Mouse (Mus musculus) layer of hippocampus, adult 9-11 months (tissue): ENCODE measurements around the gene Wwox.

Experiments
- DNase-seq: peaks from one replicate; pipeline ENCODE4 v3.0.0; 2022

The Wwox gene

GRCm38 (mm10) chr8:114604315-114604714 is 164.9 kb downstream of the Wwox start:
- DNase-seq: no peak

DNA sequence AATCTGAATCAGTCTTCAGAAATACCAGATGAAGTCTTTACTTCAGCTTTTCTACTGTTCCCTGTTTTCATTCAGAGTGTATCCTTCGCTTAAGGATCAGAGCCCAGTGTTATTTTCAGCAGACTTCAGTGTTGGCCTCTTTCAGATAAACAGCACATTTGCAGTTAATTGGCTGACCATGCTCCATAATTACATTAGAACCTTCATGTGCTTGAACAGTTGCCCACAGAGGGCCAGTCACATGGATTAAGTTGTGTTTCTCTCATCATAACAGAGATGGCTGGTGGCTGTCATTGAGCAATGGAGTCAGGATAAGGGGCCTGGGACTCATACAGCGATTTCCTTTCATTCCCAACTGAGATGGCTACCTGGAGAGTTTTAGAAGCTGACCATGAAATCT is 166.2 kb downstream of the Wwox start:
- no peak for DNase-seq

DNA sequence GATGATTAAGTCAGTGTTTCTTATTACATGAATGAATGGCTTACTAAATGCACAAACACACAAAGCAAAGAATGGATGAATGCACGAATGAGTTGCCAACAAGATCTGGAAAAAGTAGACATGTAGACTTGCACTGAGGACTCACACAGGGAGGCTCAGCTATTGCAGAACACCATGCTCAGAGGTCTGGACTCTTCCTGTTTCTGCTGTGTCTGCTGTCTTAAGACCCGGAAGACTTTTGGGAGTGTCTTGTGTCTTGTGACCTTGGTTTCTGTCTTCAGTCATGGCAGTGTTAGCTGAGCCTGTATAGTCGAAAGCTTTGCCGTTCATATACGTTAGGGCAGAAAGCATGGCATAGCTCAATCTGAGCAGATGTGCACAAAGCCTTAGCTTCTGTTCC is 169.9 kb downstream of the Wwox start:
- no peak for DNase-seq

- no peak for DNase-seq
Measured at GRCm38 (mm10) chr8:114611075-114611474, 171.6 kb downstream of the Wwox start.

- DNase-seq: no peak
Measured at GRCm38 (mm10) chr8:114612091-114612490, 172.6 kb downstream of the Wwox start.

GRCm38 (mm10) chr8:114615413-114615812 is 176.0 kb downstream of the Wwox start:
- no peak for DNase-seq

GRCm38 (mm10) chr8:114615908-114616307 is 176.5 kb downstream of the Wwox start:
- no peak for DNase-seq

GRCm38 (mm10) chr8:114618908-114619508 is 179.6 kb downstream of the Wwox start:
- no peak for DNase-seq

DNA sequence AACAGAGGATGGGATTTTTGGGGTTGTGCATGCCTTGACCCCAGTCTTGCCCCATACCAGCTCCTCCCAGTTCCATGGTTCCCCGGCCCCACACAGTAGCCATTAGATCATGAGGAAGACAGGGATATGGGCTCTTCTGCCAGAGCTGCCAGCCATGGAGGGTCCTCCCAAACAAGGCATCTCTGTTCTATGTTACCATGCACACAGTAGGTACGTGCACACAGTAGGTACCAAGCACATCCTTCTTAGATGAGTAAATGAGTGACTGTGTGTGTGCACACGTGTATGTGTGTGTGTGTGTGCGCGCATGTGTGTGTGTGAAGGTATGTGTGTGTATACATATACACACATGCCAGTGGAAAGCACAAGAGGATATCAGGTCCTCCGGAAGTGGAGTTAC is 185.9 kb downstream of the Wwox start:
- no peak for DNase-seq

DNA sequence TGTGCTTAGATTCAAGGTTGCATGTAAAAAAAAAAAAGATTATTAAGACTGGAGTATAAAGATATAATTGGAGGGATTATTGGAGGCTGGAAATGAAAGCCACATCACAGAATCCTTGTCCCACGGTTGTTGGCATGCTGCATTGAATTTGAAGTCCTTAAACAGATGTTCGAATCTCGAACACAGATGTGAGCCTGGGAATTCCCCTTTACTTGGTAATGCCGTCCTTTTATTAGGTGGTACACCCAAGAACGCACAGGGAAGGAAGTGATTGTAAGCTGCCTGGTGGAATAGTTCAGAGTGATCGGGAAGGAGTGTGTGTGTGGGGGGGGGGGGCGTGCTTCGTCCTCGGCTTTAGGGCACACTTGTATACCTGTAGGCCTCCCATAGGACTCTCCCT is 187.4 kb downstream of the Wwox start:
- DNase-seq: no peak

DNA sequence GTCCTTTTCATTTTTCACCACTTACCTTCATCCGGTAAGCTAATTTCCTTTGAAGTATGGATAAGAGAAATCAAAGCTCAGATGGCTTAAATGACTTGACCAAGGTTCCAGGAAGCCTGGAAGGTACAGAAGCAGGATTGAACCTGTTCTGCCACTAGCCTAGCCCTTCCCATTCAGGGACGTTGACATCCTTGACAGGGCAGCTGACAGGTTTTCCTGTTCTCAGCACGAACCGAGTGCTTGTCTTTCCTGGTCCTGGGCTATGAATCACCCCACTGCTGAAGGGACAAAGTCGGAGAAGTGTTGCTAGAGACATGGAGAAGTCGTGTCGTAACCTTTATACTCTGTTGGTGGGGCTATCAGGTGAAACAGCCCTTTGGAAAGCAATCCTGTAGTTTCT is 190.3 kb downstream of the Wwox start:
- DNase-seq: no peak

- DNase-seq: no peak
Measured at GRCm38 (mm10) chr8:114631087-114631486, 191.6 kb downstream of the Wwox start.

DNA sequence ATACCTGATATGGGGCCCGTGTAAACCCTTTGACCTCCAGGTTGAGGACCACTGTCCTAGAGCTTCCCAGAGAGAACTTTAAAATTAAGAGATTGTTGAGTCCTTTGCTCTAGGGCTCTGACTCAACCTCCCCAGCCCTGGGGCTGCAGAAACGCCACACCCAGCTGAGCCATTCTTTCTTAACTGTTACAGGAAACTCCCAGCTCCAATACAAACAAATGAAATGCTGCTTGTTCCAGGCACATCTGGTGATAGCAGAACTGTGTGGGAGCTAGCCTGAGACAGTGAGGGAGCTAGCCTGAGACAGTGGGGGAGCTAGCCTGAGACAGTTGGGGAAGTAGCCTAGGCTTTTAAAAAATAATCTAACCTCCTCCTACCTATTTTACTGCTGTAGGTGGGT is 194.7 kb downstream of the Wwox start:
- DNase-seq: no peak

DNA sequence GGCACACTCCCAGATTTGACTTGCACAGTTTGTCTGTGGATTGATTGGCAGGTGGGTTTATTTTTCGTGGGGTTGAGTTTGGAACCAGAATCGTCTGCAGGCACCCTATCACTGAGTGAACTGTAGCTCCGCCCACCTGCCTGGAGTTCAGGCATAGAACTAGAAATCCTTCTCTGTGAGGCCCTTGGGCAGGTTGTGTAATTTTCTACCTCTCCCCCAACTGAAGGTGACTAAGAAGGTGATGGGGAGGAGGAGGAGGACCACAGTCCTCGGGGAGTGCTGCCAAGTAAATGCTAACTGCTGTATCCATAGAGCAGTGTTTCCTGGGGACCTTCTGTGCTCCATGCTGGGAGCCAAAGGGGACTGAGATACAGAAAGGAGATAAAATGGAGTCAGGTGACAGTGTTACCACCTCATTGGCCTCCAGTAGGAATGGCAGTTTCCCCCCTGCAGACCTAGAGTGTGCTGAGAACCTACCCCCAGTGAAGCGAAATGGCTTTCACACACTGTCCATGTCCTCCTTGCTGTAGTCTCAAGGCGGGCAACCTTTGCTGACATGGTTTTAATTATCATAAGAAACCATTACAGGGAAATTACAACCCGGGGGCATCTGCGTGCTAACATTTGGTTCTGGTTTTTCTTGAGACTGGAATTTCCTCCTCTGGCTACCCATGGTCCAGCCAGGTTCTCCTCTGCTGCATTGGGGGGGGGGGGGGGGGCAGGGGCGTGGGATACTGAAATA is 195.4 kb downstream of the Wwox start:
- no peak for DNase-seq

DNA sequence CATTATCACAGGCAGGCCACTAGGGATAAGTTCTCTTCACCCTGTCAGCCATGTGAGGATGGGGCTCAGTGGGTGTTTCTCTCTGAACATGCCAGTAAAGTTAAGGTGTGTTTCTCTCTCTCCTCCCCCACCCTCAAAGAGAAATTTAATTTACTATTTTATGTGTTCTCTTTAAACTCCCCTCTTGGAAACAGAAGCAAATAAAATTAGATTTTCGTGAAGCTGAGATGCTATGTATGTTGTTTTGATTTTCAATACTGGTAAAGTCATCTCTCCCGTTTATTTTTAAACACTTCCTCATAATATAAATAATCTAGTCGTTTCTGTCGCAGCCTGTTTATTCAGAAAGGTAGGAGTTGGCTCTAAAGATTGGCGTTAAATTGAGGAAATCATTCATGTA is 196.9 kb downstream of the Wwox start:
- DNase-seq: no peak

DNA sequence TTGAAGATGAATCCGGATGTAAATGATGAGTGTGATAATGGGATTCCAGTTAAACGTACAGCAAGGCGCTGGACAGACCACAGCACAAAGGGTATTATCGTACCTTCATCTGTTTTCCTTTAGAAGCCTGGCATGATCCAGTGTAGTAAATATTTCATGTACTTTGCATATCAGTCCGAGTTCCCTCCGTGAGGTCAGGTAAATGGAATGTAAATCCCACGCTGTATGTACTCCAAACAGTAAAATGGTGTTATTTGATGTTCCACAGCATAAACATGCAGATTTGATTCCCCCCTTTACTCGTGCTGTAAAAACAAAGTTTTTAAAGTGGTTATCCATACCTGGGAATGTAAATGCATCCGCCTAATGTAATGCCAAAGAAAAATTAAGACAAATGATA is 202.4 kb downstream of the Wwox start:
- no peak for DNase-seq

GRCm38 (mm10) chr8:114650789-114651188 is 211.3 kb downstream of the Wwox start:
- DNase-seq: no peak

GRCm38 (mm10) chr8:114657789-114658188 is 218.3 kb downstream of the Wwox start:
- no peak for DNase-seq

DNA sequence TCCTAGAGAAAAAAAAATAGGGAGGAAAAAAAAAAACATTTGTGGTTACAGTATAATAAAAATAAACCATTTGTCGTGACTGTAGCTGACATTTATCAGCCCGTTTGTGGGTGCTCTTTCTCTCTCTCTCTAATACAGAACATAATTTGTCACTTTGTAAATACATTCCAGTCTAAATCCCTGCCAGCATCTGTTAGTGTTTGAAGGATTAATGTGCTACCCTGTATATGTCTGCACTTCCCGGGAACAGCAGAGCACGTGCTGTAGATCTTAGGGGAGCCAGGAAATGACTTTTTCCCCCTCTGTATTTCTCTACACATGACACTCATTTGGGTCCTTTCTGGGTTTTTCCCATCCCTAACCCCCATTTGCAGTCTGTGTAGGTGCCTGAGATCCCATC is 219.0 kb downstream of the Wwox start:
- DNase-seq: no peak

DNA sequence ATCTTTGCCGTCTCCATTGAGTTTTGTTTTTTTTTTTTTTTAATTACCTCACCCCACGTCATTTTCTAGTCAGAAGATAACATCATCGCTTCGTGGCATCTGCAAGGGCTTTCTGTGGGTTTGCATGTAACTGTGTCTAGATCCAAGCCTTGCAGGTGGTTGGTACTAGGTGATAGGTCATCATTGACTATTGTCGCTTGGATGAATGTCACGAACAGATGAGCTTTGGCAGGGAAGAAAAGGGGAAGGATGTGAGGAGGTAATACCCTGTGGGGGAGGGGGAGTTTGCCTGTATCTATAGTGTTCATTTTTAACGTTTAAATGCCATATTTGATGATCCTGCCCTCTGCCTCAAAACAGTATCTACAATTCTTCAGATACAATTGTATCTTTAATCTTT is 223.6 kb downstream of the Wwox start:
- DNase-seq: no peak

DNA sequence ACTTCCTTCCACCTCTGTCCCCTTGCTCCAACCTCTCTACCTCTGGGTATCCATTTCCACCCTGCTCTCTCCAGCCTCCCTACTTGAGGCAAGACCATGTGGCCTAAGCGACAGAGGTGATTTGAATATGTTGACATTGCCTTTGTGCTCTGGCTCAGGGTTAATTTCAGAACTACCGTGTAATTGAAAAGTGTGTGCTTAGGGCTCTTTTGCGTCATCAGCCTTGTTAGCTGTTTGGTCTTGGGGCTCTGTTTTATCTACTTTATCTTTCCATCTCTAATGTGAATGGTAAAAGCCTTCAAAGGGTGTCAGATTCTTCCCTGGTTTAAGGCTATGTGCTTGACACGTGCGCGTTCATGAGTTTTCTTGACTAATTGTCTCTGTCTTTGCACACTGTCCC is 226.1 kb downstream of the Wwox start:
- DNase-seq: no peak

DNA sequence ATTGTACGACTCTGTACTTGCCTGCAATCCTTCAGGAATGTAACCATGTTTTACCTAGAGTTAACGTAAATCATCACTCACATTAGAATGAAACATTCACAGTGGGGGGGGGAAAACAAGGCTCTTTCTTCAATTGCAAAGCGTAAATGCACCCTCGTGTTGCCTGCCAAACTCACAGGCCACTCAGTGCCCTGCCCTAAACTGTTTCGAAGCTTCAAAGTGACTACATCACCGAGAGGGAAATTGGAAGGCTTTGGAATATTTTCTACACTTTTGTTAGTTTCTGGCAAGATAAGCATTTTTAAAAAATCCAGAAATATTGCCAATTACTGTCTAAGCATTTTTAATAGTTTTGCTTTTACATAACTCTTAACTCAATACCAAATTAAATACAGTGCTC is 231.3 kb downstream of the Wwox start:
- no peak for DNase-seq

- DNase-seq: peak; percentile 12
Measured at GRCm38 (mm10) chr8:114671237-114671674, 231.8 kb downstream of the Wwox start.

- no peak for DNase-seq
Measured at GRCm38 (mm10) chr8:114673416-114673815, 234.0 kb downstream of the Wwox start.

DNA sequence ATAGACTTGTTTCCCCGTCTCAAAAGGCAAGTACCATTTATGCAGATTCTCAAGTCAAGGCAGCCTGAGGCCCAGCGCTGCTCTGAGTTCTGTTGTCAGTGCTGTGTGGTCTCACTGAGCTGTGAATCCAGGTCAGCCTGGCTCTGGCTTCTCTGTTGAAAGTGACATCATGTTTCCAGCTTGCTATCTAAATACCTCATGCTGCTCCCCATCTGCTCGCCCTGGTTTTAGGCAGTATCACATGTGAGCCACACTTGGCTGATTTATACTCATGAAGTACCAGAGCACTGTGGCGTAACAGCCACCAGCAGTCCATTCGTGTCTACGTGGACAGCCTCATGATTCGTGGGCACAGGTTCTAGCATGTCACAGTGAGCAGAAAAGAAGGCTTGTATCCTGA is 235.7 kb downstream of the Wwox start:
- peak; percentile 50 for DNase-seq
